Mouse (Mus musculus): ENCODE results near the gene Fbxw8.

- TF ChIP-seq CTCF (IDR thresholded peaks at IDR 0.05; ENCODE audit: low read depth, low read length) (no peak), GATA2 (IDR thresholded peaks at IDR 0.05; ENCODE audit: borderline replicate concordance, low read depth, low read length) (no peak), GATA1 (IDR thresholded peaks at IDR 0.05; ENCODE audit: borderline replicate concordance, low read length) (no peak), TAL1 (conservative IDR thresholded peaks at IDR 0.05; ENCODE audit: low read depth, low read length) (no peak)
These were observed 111.5 kb downstream of the Fbxw8 start for GRCm38 (mm10) chr5:118043761-118044160.

Measured in G1E (cell line).